Mouse (Mus musculus): ENCODE data around the gene Clic6.

GRCm38 (mm10) chr16:92552106-92552382 is 66.5 kb downstream of the Clic6 start:
- TF ChIP-seq CTCF (conservative IDR thresholded peaks at IDR 0.05; ENCODE audit: insufficient read depth, insufficient read length, low read depth, low read length) (no peak), POLR2A (IDR thresholded peaks at IDR 0.05; ENCODE audit: low read depth, low read length) (no peak)
